Mouse (Mus musculus) liver, adult (tissue): ENCODE results near the gene Hecw1.

ENCODE experiments used
- GATA4 ChIP-seq: IDR thresholded peaks from 2 replicates; pipeline ENCODE4 v1.6.1; 2014; ENCODE audit warnings: mild to moderate bottlenecking, low read length; ENCODE audit not compliant: insufficient replicate concordance

The Hecw1 gene

DNA sequence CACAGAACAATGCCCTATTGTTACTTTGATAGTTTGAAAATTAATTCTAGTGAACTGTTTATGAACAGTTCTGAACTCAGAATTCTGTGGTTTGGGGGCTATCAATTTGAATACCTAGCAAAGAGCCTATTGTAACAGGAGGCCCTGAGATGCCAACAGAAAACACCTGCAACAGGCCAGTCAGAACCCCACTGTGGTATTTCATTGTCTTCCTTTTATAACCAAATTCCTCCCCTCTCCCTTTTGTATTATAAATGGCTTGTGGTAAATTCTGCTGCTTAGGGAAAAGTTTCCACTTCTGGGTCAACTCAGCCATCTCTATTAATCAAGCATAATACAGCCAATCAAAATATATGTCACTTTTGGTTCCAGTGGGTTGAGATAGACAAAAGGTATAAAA lies 83.5 kb downstream of the Hecw1 start:
- TF ChIP-seq GATA4, result no peak

DNA sequence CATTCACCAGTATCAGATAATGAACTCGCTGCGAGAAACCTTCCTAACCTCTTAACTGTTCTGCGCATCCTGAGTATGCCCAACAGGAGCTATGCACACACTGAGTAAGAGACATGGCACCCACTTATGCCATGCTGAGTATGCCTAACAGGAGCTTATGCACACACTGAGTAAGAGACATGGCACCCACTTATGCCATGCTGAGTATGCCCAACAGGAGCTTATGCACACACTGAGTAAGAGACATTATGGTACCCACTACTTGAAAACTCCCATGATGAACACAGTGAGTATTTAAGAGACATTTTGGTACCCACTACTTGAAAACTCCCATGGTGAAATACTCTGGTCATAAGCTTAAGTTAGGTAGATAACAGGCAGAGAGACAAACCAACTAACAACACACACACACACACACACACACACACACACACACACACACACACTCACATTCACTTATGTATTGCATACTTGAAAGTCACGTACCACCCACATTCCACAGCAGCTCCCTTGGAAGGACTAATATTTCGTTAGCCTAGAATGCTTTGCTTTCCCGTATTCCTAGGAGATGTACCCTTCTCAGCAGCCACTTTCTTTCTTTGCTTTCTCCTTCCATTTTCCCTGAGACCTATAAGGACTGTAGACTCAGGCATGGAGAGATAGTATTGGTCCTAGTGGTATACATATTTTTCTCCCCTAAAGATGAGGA lies 94.0 kb downstream of the Hecw1 start:
- TF ChIP-seq GATA4, result no peak

DNA sequence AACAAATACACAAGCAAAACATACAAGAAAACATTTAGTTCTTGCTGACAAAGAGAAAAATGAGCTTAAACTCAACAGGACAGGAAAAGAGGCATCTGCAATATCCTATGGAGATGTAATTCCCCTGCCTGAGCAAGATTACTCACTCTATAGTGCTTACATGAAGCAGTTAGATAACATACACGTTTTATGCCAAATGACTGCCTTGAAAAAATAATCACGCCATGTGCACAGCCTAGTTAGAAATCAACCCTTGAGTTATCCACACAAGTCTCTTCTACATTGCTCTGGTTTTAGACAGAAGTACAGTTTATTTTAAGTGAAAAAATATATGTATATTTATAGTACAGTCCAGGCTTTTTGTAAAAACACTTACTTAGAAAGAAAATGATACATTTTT lies 98.2 kb downstream of the Hecw1 start:
- no peak for TF ChIP-seq GATA4

DNA sequence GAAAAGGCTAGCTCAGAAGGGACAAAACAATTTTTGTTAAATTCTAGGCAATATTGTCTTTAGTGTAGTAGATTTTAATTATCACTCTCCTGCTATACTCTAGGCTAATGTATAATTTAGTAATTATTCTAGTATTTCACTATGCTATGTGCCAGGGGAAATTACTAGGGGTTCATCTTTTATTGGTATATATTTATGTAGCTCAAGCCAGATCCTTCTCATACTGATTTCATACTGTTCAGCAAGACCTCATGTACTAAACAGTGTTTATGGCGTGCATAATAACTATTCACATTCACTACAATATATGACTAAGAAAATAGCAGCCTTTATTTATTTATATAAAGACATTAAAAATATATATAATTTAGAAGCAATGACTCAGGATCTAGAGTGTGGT lies 109.6 kb downstream of the Hecw1 start:
- TF ChIP-seq GATA4, result no peak

DNA sequence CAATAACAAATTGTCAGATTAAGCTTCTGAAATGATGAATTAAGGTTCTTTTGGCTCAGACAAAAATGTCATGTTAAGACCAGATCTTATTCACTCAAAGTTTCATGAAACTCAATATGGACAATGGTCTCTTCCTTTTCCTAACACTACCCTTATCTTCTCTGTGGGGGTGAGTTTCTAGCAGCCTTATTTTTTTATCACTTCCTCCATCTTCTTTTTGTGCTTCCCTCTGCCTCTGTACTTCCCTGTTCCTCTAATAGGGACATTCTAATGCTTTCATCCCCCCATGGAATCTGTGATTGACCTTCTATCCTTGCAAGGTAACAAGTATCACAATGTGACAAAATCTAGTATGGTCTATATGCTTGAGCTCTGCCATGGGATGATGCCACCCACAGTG lies 148.6 kb downstream of the Hecw1 start:
- no peak for TF ChIP-seq GATA4

DNA sequence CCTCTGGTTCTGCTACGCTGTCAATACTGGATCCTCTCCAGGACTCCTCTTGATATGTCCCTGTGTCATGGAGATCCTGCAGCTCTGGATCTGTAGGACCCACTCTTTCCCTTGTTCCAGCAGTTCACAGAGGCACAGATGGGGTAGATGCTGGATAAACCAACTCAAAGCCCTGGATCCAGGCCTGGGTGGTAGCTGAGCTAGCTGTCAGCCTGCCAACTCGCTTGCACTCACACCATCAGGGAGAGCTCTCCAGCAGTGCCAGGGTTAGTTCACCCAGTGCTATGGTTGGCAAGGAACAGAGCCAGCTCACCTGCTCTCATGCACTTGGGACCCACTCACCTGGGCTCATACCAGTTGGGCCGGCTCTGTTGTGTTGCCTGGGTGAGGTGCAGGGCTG lies 157.5 kb downstream of the Hecw1 start:
- no peak for TF ChIP-seq GATA4

DNA sequence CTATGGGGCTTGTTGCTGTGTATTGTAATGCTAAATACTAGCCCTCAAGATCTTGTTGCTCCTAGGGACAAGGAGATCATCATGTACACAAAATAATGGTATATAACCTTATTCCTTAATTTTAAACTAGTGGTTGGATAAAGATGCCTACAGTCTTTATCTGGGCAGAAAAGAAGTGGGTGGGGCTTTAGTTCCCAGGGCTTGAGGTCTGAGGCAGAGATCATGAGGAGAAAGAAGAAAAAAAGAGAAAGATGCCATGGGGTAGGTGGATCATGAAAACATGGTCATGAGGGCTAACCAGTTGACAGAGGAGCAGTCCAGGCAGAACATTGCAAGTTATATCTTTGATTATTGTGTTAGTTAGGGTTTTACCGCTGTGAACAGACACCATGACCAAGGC lies 195.8 kb downstream of the Hecw1 start:
- no peak for TF ChIP-seq GATA4

DNA sequence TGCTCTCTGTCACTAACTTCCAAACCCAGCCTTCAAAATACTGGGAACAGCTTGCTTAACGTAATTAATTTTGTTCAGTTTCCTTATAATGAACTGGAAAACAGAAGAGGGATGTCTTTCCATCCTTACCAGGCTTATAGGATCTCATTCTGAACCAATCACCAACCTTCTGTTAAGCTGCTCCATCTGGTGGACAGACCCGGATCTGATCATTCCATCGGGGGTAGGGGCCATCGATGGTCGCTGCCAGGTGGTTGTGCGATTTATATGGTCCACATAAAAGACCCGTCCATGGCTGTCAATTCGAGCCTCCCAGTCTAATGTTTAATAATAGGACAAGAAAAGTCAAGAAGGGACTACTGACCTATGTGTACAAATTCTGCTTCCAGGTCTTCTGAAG lies 216.4 kb downstream of the Hecw1 start:
- TF ChIP-seq GATA4, result no peak

DNA sequence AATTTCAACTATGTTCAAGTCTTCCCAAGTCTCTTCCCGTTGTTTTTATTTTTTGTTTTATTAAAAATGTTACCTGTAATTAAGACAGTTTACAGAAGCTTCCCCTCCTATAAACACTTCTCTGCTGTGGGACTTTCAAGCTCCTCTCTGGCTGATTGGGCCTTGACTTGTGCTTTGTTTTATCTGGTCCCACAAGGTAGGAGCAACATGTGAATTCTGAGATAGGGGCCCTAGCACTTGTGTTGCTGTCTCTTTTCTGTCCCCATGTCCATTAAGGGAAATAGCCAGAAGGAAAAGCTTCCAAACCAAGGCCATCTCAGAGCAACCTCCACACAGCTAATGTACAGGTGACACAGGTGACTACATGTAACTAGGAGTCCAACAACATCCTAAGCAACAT lies 218.9 kb downstream of the Hecw1 start:
- TF ChIP-seq GATA4, result no peak

DNA sequence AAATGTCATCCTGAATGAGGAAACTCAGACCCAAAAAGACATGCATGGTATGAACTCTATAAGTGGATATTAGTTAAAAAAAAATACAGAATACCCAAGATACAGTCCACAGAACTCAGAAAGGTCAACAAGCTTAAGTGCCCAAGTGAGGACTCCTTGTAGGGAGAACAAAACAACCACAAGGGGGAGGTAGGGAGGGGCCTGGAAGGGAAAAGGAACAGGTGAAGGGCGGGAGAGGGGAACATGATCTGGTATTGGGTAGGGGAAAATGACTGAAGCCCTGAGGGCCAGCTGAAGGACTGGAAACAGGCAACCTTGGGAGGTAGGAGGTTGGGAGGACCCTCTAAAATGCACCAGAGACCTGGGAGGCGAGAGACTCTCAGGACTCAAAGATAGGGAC lies 220.1 kb downstream of the Hecw1 start:
- no peak for TF ChIP-seq GATA4

DNA sequence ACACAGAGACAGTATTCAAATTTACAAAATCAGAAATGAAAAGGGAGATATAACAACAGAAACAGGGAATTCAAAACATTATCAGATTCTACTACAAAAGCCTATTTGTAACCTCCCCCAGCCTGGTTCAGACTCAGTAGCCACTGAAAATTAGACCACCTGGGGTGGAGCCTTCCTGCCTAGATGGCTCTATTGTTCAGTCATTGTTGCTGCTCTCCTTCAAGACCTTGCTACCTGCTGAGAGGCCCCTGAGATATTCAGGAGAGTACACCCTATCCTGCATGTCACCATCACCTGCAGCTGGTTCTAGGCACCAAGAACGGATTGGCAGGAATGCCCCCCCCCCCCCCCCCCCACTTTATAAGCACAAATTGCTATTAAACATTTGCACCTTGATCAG lies 233.0 kb downstream of the Hecw1 start:
- TF ChIP-seq GATA4, result no peak

DNA sequence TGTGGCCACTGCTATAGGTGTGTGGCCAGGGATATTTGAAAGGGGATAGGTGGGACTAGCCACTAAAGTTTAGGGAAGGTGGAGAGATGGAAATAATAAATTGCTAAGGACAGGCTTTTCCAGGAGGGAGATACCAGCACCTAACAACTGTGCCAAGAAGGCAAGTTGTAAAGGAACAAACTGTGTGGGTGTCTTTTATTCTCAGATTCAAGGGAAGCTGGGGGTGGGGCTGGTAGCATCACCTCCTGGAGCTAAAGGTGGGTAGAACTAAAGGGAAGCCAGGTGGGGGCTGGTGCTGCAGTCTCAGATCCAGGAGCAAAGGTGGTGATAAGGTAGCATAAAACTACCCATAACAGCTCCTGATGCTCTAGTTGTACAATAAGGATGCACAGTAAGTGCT lies 251.6 kb downstream of the Hecw1 start:
- TF ChIP-seq GATA4, result no peak

DNA sequence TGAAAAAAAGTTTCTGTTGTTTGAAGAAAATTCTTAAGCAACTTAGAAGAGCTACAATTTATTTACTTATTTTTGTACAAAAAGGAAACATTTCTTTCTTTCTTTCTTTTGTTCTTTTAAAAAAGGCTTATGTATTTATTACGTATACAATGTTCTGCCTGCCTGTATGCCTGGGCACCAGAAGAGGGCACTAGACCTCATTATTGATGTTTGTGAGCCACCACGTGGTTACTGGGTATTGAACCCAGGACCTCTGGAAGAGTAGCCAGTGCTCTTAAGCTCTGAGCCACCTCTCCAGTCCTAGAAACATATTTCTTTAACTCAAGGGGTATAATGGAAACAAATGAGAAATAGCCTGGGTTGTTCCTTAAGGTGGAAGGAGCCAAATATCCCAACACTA lies 277.1 kb downstream of the Hecw1 start:
- TF ChIP-seq GATA4, result no peak

DNA sequence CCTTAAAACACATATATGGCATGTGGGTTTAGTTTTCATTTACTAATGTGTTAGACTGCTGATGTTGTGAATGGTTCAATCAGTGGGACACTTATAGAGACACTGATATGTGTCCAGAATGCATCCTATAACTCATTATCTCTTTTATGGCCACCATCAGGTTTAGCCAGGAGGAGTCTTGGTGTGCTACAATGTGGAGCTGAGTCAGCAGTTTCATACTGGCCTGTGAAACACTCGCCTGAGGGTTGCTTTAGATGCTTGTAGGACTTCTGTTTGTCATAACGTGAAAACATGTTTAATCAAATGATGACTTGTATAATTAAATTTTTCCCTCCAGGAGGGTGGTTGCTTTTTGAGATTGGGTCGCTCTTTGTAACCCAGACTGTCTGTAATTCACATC lies 343.4 kb downstream of the Hecw1 start:
- no peak for TF ChIP-seq GATA4

DNA sequence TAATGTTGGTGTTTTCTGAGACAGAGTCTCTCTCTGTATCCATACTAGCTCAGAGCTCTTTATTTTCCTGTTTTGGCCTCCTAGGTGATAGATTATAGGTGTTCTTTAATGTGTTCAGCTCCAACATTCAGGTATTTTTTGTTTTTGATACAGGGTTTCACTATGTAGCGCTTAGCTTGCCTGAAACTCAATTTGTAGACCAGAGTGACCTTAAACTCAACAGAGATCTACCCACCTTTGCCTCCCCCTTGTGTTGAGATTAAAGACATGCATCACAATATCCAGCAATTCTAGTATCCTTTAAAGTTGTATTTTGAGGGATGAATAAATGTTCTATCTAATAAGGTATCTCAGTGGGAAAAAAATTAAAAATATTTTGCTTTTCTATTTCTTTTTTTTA lies 345.0 kb downstream of the Hecw1 start:
- TF ChIP-seq GATA4, result no peak
